Mouse (Mus musculus): Measurements from ENCODE around the gene Prr3.
A peak's percentile ranks its signal among the peaks of the same experiment; 100 is the strongest.
"Not testable (repeated sequence)": the region's sequence is repeated elsewhere in the genome, so short reads cannot be mapped to it uniquely, and the experiment has no call there.

Gene Prr3

GRCm38 (mm10) chr17:35937700-35938348 lies 42.2 kb downstream of the Prr3 start:
- peak; percentile 66 to 73 for DNase-seq

- not testable (repeated sequence) for DNase-seq
Measured at GRCm38 (mm10) chr17:35935763-35936162, 44.3 kb downstream of the Prr3 start.

GRCm38 (mm10) chr17:35932608-35933007 lies 47.4 kb downstream of the Prr3 start:
- no peak for DNase-seq

GRCm38 (mm10) chr17:35930627-35931026 lies 49.4 kb downstream of the Prr3 start:
- no peak for DNase-seq

GRCm38 (mm10) chr17:35929534-35929933 lies 50.5 kb downstream of the Prr3 start:
- DNase-seq: no peak

GRCm38 (mm10) chr17:35927471-35927870 lies 52.6 kb downstream of the Prr3 start:
- no peak for DNase-seq

- peak in 1 of 2 experiments; percentile 35 for DNase-seq
Measured at GRCm38 (mm10) chr17:35923281-35923680, 56.8 kb downstream of the Prr3 start.

- DNase-seq: no peak
Measured at GRCm38 (mm10) chr17:35922566-35922965, 57.5 kb downstream of the Prr3 start.
